Mouse (Mus musculus) neural tube, postnatal 0 days (tissue): ENCODE data around the gene Gm14569. TPM values are rescaled to one million over a fixed set of nuclear protein-coding genes. Genes with fewer than 3 reads are reported as not detected.

Source experiments
- microRNA-seq: library from miRNA; unstranded; fragments of <30 nt; microRNA quantifications from one replicate; pipeline ENCODE4, GENCODE M21; 2016
- polyA plus RNA-seq: library from polyadenylated mRNA; unstranded; fragments of >200 nt; fragmentation: Nextera tagmentation; extraction: Ambion mirVana; gene quantifications from 2 replicates; pipeline ENCODE4 v1.2.1, GENCODE M21; 2015

Gene Gm14569
- not detected in 2 replicates for polyA plus RNA-seq

GRCm38 (mm10) chrX:36491730-36492129, at the start of gene Gm14569:
Gm14569 (minus strand) TSS chrX:36491830.

DNA sequence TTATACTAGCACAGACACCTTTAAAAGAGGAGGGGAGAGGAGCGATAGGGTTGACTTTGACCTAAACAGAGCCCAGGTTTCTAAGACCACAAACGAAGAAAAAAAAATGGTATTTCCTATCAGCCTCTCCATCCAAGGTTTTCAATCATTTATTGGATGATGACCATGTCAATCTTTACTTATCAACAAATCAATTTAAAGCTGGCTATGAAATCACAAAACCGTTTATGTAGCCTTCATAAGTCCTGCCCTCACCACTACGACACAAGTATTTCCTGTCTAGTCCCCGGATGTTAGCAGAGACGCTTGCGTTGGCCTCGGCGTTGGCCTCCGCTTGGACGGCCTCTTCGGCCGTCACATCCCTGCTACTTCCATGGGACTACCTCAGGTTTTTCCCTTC, 90.7 kb downstream of the Gm14569 start, which contains the start of gene Gm6268:
Gm6268 (plus strand) TSS at position 301 of the 400 bp plus-strand sequence.

Small RNA genes lying within 50 kb of the gene (microRNA-seq; reads per million reads assigned to microRNA genes)
- not detected for gene Gm44485

Other genes starting within 250 kb of the Gm14569 start
- 0.81 and 0.99 TPM in 2 replicates for gene Lonrf3, start 163.5 kb downstream of the Gm14569 start, polyA plus RNA-seq
- not detected in 2 replicates for gene Gm6268, start 90.5 kb downstream of the Gm14569 start, polyA plus RNA-seq
- 511 and 518 TPM in 2 replicates for gene Pgrmc1, start 106.4 kb upstream of the Gm14569 start, polyA plus RNA-seq
- 5.7 and 5.8 TPM in 2 replicates for gene Akap17b, start 153.6 kb upstream of the Gm14569 start, polyA plus RNA-seq